Mouse (Mus musculus): Measurements from ENCODE around the gene Pex6. TPM values are rescaled to one million over a fixed set of nuclear protein-coding genes. Genes with fewer than 3 reads are reported as not detected.

Gene Pex6
- polyA plus RNA-seq, 1 experiment from 2014 or later, result 22.6 TPM

DNA sequence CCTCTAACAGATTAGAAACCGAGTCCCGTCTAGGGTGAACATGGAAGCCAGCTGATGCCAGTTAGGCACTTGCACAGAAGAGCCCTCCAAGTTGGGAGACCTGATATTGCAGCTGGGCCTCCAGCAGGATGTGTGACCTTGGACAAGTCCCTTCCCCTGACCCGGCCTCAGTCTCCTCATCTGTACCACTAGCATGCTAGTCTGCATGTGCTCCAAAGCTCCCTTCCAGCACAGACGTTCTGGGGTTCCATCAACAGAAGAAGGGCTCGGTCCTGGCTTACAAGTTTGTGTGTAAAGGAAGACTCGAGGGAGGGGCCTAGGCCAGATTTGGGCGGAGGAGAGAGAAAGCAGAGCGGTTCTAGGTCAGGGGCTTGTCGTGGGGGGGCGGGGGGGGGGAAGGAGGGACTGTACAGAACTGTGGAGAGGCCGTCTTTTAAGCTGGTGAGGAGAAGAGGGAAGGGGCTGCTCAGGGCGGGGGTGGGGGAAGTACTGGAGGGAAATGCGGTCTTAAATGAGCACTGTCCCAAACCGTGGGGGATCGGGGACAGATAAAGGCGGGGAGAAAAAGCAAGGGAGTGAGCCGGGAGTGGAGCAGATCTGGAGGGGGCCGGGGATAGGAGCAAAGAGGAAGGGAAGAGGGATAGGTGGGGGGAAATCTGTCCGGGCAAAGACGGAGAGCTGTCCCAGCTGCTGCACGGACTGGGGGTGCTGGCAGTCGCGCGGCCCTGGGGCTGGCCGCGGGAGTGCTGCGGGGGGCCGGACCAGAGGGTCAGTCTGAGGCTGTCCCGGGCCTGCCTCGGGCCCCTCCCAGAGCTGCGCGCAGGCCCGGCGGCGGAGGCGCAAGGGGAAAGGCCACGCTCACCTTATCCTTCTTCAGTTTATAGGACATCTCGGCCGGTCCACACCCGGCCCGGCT lies 7.0 kb upstream of the Pex6 start:
- 3% methylated on average over 39 of the region's 41 CpGs for WGBS
- peak overlapping the region; percentile 96 for H3K27ac ChIP-seq
- peaks cover 32% of the 10 kb centered on the region for H3K4me1 ChIP-seq (replicated peaks)
- H3K9ac ChIP-seq, result peak overlapping the region; percentile 87
- no peaks in the 10 kb centered on the region for H3K9me3 ChIP-seq
- H3K4me2 ChIP-seq (replicated peaks), result peak overlapping the region; percentile 72
- peak; percentile 84 for ATAC-seq
- H3K36me3 ChIP-seq, result 0 out of 2 replicates have a peak, but pooled peaks cover 2% of the 10 kb centered on the region
- no peaks in the 10 kb centered on the region for H3K27me3 ChIP-seq (replicated peaks)
- H3K4me3 ChIP-seq (replicated peaks), result peak overlapping the region; percentile 90

DNA sequence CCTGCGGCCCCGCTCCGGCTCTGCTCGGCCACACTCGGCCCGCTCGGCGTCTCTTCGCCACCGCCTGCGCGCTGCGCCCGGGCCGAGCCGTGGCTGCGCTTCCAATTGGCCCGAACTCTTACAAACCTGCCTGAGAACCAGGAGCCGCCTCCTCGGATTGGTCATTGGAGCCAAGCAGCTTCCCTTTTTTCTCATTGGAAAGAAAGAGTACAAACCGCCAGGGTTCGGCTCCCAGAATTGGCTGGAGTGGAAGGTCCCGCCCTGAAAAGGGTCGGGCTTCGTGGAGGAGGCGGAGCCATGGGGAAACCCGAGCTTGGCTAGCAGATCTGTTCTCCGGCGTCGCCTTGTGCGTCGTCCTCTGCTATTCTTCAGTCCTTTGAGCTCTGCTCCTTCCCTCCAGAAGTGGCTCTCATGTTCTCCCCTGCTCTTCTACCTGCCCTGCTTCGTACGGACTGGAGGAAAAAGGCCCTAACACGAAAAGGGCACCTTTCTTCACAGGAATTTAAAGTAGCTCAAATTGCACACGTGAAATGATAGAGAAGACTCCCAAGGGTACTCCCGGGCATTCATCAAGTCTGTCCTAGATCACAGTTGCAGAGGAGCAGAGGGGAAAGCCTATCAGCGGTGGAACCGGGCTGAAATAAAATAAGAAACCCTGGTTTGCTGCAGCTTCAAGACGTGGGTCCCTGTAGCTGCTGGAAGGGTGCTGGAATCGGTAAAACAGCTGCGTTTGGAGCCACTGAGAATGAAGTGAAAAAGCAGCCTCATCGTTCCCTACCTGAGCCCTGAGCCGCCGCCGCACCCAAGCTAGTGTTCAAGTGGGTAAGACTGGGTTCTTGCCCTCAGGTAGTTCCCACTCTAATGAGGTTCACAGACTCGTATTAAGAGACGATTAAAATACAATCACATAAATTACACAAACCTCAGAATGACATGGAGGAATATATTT lies 6.1 kb upstream of the Pex6 start, which contains the start of gene Ppp2r5d:
TSS of gene Ppp2r5d (minus strand) at position 225 of the 949 bp plus-strand sequence.
- Histone ChIP-seq H3K4me1 (replicated peaks) (peaks cover 32% of the 10 kb centered on the region), H3K4me2 (replicated peaks) (peak within 1 kb of the TSS; percentile 78), H3K4me3 (replicated peaks) (peak within 1 kb of the TSS; percentile 90), H3K9me3 (no peaks in the 10 kb centered on the region), H3K9ac (peak within 1 kb of the TSS; percentile 87), H3K36me3 (no peaks in the 10 kb centered on the region), H3K27me3 (replicated peaks) (no peaks in the 10 kb centered on the region), H3K27ac (peak within 1 kb of the TSS; percentile 96)
- peak; percentile 97 for ATAC-seq
- WGBS, result under 1% methylated on average over 48 of the region's 48 CpGs

DNA sequence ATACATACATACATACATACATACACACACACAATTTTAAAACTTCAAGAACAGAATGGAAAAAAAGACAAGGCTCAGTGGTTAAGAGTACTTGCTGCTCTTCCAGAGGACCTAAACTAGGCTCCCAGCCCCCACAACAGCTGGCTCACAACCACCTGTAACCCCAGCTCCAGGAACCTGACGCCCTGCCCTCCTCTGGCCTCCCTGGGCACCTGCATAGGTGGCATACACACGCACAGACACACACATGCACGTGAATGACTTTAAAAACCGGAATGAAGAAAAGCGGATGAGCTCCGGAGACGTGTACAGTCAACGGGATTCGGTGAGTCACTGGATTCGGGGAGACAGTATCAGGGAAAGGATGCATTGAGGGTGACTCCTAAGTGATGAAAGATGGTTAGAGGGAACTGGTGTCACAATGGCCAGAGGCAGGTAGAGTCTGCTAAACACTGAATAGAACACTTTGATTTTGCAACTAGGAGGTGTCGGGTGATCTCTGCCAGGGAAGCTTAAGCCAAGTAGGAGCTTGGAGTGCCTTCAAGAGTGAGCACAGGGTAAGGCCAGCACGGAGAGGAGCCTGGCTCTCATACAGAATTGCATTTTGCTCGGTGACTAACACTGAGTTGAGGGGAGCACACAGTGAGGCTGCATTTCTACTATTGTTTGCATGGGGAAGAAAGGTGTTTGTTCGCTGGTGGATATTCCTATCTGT lies 4.7 kb upstream of the Pex6 start:
- H3K27me3 ChIP-seq (replicated peaks), result no peaks in the 10 kb centered on the region
- WGBS, result 92% methylated on average over 14 of the region's 14 CpGs
- ATAC-seq, result no peak
- H3K9ac ChIP-seq, result no peak overlapping the region
- H3K36me3 ChIP-seq, result no peaks in the 10 kb centered on the region
- no peak overlapping the region for H3K4me2 ChIP-seq (replicated peaks)
- H3K4me3 ChIP-seq (replicated peaks), result no peak overlapping the region
- peaks cover 24% of the 10 kb centered on the region for H3K4me1 ChIP-seq (replicated peaks)
- no peaks in the 10 kb centered on the region for H3K9me3 ChIP-seq
- no peak overlapping the region for H3K27ac ChIP-seq

DNA sequence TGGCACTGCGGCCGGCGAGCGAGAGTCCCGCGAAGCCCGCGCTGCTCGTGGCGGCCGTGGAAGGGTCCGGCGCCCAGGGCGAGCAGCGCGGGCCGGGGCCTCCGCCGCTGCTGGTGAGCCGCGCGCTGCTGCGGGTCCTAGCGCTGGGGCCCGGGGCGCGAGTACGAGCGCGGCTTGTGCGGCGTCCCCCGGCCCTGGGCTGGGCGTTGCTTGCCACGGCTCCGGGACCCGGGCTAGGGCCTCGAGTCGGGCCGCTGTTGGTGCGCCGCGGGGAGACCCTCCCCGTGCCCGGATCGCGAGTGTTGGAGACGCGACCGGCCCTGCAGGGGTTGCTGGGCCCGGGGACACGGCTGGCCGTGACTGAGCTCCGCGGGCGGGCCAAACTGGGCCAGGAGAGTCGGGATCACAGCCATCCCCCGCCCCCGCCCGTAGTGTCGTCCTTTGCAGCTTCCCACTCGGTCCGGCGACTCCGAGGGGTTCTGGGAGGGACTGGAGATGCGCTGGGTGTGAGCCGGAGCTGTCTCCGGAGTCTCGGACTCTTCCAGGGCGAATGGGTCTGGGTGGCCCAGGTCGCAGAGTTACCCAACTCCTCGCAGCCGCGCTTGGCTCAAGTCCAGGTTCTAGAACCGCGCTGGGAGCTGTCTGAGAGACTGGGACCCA lies 479 bp downstream of the Pex6 start:
- Histone ChIP-seq H3K27me3 (replicated peaks) (no peaks in the 10 kb centered on the region), H3K27ac (peak overlapping the region; percentile 70), H3K4me1 (replicated peaks) (peaks cover 13% of the 10 kb centered on the region), H3K9me3 (no peaks in the 10 kb centered on the region), H3K36me3 (peaks cover 11% of the 10 kb centered on the region; the same call in 1 of the 2 replicates), H3K4me2 (replicated peaks) (peak overlapping the region; percentile 89), H3K9ac (peak overlapping the region; percentile 89), H3K4me3 (replicated peaks) (peak overlapping the region; percentile 99)
- WGBS, result under 1% methylated on average over 76 of the region's 76 CpGs
- peak; percentile 64 for ATAC-seq

DNA sequence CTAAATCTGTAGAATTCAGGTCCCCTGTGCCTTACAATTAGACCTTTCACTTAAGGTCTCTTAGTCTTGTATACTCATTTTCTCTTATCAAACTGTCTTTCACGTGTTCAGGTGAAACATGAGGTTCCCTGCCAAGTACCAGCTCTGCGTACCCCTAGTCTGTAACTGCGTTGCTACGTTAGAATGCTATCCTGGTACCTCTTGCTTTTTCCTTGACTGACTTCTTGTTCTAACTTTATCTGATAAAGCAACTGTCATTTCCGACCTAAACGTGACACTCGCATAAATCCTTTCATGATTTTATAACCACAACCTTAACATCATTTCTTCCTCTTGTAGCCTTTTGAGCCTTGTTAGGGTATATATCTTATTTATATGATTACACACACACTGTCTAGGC lies 1.2 kb downstream of the Pex6 start:
- H3K9ac ChIP-seq, result peak overlapping the region; percentile 89
- H3K27me3 ChIP-seq (replicated peaks), result no peaks in the 10 kb centered on the region
- peak overlapping the region; percentile 99 for H3K4me3 ChIP-seq (replicated peaks)
- WGBS, result 56% methylated on average over 7 of the region's 7 CpGs
- peaks cover 13% of the 10 kb centered on the region for H3K4me1 ChIP-seq (replicated peaks)
- ATAC-seq, result no peak
- H3K4me2 ChIP-seq (replicated peaks), result peak overlapping the region; percentile 89
- peaks cover 14% of the 10 kb centered on the region; the same call in 1 of the 2 replicates for H3K36me3 ChIP-seq
- no peaks in the 10 kb centered on the region for H3K9me3 ChIP-seq
- H3K27ac ChIP-seq, result no peak overlapping the region

DNA sequence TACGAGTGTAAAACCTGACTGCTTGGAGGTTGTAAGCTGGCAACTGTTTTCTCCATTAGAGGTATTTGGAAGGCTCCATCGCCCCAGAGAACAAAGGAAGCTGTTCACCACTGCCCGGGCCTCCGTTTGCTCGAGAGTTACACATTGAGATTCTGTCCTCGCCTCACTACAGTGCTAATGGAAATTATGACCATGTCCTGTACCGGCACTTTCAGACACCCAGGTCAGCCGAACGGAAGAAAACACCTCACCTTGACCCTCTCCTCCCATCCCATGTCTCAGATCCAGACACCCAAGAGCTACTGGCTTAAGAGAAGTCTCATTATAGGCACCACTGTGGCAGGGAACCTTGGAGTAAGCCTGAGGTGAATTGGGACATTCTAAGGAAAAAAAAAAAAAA lies 2.6 kb downstream of the Pex6 start:
- 94% methylated on average over 9 of the region's 9 CpGs for WGBS
- H3K4me1 ChIP-seq (replicated peaks), result peaks cover 13% of the 10 kb centered on the region
- H3K36me3 ChIP-seq, result peaks cover 14% of the 10 kb centered on the region; the same call in 1 of the 2 replicates
- no peak overlapping the region for H3K9ac ChIP-seq
- H3K27ac ChIP-seq, result no peak overlapping the region
- ATAC-seq, result no peak
- no peak overlapping the region for H3K4me3 ChIP-seq (replicated peaks)
- no peaks in the 10 kb centered on the region for H3K9me3 ChIP-seq
- no peaks in the 10 kb centered on the region for H3K27me3 ChIP-seq (replicated peaks)
- no peak overlapping the region for H3K4me2 ChIP-seq (replicated peaks)

DNA sequence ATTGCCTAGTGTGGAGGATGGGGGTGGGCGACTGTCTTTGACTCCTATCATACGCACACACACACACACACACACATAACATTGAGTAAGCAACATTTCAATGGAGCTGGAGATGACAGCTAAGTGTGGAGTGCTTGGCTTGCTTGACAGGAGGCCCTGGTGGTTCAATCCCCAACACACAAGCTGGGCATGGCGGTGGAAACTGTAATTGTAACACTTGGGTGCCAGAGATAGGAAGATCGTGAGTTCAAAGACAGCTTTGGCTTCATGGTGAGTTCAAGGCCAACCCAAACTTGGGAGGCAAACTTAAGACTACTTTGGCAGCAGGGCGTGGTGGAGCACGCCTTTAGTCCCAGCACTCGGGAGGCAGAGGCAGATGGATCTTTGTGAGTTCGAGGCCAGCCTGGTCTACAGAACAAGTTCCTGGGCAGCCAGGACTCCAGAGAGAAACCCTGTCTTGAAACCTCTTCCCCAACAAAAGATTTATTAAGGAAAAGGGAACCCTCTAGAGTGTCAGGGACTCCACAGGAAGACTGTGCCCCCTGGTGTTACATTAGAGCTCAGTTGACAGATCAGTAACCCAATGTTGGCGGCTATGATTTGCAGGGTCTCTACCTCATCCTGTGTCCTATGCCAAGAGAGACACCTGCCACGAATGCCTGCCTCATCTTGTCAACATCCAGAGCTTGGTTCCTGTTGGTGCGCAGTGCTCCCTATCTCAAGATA lies 3.7 kb downstream of the Pex6 start:
- Histone ChIP-seq H3K27me3 (replicated peaks) (no peaks in the 10 kb centered on the region), H3K4me1 (replicated peaks) (peaks cover 13% of the 10 kb centered on the region), H3K36me3 (peaks cover 14% of the 10 kb centered on the region; the same call in 1 of the 2 replicates), H3K9ac (no peak overlapping the region), H3K4me3 (replicated peaks) (no peak overlapping the region), H3K4me2 (replicated peaks) (no peak overlapping the region), H3K9me3 (no peaks in the 10 kb centered on the region), H3K27ac (no peak overlapping the region)
- ATAC-seq, result no peak
- WGBS, result 91% methylated on average over 11 of the region's 11 CpGs

DNA sequence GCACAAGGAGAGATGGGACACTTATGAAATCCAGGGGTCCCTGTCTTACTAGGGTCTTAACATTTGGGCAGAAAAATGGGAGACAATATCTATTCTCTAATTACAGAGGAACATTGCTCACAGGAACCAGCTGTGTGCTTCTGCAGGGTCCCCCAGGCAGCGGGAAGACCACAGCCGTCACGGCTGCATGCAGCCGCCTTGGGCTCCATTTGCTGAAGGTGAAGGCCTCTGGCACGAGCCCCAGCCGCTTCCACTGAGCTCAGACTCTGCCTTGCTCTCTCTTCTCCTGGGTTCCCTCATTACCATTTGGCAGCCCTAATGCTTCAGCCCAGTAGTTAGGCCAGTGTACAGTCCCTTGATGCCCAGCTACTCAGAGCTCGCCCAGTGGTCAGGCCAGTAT lies 9.8 kb downstream of the Pex6 start:
- no peak overlapping the region for H3K4me3 ChIP-seq (replicated peaks)
- no peak overlapping the region for H3K4me2 ChIP-seq (replicated peaks)
- H3K27me3 ChIP-seq (replicated peaks), result no peaks in the 10 kb centered on the region
- no peaks in the 10 kb centered on the region for H3K9me3 ChIP-seq
- H3K27ac ChIP-seq, result no peak overlapping the region
- H3K36me3 ChIP-seq, result peaks cover 14% of the 10 kb centered on the region
- ATAC-seq, result no peak
- H3K4me1 ChIP-seq (replicated peaks), result no peaks in the 10 kb centered on the region
- no peak overlapping the region for H3K9ac ChIP-seq
- WGBS, result 86% methylated on average over 7 of the region's 7 CpGs

DNA sequence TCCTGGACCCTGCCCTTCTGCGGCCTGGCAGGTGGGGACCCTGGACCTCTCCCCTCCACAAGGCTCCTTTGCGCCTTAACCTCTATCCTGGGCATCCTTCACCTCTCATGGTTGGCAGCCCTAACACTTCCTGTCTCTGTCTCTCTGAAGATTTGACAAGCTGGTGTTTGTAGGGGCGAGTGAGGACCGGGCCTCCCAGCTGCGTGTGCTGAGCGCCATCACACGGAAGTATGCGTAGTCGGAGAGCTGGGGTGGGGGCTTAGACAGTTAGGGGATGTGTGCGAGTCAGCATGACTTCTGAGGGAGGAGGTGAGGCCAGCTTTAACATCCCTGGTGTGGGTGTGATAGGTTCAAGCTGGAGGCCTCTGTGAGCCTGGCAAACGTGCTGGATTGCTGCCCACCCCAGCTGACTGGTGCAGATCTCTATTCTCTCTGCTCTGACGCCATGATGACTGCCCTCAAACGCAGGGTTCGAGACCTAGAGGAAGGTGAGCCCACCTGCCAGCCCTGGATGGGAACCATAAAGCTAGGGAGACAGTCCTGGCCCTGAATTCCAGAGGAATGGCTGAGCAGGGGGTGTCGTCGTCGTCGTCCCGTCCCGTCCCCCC lies 13.3 kb downstream of the Pex6 start:
- Histone ChIP-seq H3K4me3 (replicated peaks) (no peak overlapping the region), H3K4me1 (replicated peaks) (0 out of 2 replicates have a peak, but pooled peaks cover 9% of the 10 kb centered on the region), H3K9ac (no peak overlapping the region), H3K4me2 (replicated peaks) (no peak overlapping the region), H3K36me3 (peaks cover 11% of the 10 kb centered on the region), H3K27ac (no peak overlapping the region), H3K27me3 (replicated peaks) (peaks cover 6% of the 10 kb centered on the region), H3K9me3 (no peaks in the 10 kb centered on the region)
- WGBS, result 76% methylated on average over 20 of the region's 20 CpGs
- ATAC-seq, result no peak

DNA sequence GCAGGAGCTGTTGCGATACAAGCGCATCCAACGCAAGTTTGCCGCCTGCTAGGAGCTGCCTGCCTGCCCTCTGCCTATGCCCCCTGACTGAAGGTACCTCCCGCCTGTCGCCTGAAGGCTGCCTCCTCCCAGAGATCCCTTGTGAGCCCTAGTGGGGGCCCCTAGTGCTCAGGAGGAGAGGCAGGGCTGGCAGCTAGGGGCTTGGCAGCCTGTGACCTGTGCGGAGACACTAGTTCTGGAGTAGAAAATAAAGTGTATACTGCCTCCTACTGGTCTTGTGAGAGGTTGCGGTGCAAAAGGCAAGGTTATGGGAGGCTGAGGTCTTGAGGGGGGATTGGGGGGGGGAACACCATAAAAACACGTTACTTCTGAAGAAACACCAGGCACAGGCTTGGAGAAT lies 14.0 kb downstream of the Pex6 start:
- Histone ChIP-seq H3K9me3 (no peaks in the 10 kb centered on the region), H3K4me2 (replicated peaks) (no peak overlapping the region), H3K4me3 (replicated peaks) (no peak overlapping the region), H3K36me3 (peaks cover 11% of the 10 kb centered on the region), H3K4me1 (replicated peaks) (0 out of 2 replicates have a peak, but pooled peaks cover 9% of the 10 kb centered on the region), H3K27me3 (replicated peaks) (peaks cover 6% of the 10 kb centered on the region), H3K9ac (no peak overlapping the region), H3K27ac (no peak overlapping the region)
- whole genome bisulfite sequencing, result 52% methylated on average over 9 of the region's 9 CpGs
- ATAC-seq, result no peak

Measured in intestine, embryonic 15.5 days (tissue).